Mouse (Mus musculus): ENCODE measurements around the gene Zdhhc14. TPM values are rescaled to one million over a fixed set of nuclear protein-coding genes. Genes with fewer than 3 reads are reported as not detected.
"Not testable (repeated sequence)": the region's sequence is repeated elsewhere in the genome, so short reads cannot be mapped to it uniquely, and the experiment has no call there.

Zdhhc14 gene
- total RNA-seq, 2 experiments from 2014 or later = 3.6 to 5.6 TPM

DNA sequence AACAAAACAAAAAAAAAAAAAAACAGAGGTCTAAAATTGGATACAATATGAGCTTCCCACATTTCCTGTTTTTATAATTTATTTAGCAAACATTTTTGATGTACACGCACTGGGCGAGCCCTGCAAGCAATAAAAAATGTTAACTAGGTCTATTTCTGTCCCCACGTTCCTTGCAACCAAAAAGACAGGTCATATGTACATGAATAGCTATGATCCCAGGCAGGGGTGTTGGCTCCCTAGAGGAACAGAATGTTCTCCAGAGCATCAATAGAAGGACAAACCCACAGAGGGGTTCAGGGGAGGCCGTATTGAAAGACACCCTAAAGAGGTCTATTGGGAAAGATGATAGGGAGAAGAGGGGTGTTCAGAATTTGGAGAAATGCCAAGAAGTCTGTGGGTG, 106.6 kb downstream of the Zdhhc14 start:
- no peak for DNase-seq (ENCODE audit: low spot score in 2 of 2)

DNA sequence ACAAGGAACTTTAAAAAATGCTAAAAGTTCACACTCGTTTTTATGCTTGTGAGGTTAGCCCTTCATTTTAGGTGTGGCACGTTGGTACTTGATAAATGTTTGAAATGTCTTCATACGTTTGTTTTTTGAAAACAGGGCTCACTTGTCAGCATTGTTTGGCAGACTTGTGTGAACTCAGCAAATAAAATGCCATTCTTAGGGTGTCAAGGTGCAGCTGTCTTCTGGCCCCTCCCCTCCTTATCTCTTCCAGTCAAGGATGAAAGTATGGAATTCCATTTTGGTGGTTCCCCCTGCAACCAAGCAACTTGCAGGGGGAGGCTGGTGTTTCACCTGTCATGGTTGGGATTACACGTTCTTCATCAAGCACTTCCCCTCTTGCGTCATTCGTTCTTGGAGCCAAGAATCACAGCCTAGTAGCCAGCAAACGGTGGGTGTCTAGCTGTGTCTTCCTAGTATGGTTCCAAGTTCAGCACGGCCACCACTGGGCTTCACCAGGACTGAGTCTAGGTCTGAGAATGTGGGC, 108.2 kb downstream of the Zdhhc14 start:
- no peak for DNase-seq (ENCODE audit: low spot score in 2 of 2)

DNA sequence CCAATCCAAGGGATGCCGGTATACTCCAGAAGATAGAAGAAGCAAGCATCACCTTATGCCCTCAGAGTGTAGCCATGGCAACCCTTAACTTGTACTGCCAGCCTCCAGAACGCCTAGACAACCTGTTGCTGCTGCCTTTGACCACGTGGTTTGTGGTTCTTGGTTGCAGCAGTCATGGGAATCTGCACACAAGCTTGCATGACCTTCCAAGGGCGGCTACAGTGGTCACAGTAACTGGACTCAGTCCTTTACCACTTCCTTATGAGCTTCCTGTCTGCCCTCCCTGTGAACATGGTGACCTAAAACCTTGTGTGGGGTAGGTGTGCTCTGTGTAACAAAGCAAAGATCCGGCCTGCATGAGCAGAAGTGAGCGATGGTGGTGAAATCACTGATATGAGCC, 109.6 kb downstream of the Zdhhc14 start:
- DNase-seq (ENCODE audit: low spot score in 2 of 2) = no peak

DNA sequence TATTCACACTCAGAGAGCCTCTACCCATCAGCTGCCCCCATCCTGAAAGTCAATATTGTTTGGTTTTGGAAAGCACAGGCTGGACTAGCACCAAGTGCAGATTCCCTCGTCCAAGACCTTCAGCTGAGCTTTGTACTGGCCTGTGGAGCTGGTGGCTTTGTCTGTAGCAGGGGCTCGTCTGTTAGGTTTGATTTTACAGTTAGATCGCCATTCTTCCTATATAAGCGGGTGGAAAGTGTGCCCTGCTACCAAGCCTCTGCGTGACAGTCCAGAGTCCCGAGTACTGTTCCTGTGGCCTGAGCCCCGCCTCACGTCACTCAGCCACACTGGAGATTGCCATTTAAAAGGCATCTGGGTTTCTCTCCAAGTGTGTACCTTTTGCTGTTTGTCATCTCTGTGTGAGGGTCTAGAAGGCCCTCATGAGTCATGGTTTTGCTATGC, 113.8 kb downstream of the Zdhhc14 start:
- DNase-seq (ENCODE audit: low spot score in 2 of 2) = no peak

DNA sequence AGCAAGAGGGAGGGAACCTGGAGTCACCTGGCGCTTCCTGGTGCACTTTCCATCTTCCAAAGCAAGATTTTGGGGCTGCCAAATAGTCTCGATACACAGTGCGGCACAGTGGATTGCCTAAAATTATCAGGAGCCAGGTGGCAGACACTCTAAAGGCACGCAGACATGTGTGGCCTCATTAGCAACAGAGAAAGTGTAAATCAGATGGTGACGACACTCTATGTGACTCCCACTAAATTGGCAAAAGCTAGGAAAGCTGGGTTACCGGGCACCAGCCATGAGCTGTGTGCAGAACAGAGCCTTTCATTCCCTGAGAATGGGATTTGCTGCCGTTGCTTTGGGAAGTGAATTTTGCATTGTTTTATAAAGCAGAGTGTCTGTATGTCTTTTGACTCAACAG, 115.0 kb downstream of the Zdhhc14 start:
- DNase-seq (ENCODE audit: low spot score in 2 of 2) = no peak

DNA sequence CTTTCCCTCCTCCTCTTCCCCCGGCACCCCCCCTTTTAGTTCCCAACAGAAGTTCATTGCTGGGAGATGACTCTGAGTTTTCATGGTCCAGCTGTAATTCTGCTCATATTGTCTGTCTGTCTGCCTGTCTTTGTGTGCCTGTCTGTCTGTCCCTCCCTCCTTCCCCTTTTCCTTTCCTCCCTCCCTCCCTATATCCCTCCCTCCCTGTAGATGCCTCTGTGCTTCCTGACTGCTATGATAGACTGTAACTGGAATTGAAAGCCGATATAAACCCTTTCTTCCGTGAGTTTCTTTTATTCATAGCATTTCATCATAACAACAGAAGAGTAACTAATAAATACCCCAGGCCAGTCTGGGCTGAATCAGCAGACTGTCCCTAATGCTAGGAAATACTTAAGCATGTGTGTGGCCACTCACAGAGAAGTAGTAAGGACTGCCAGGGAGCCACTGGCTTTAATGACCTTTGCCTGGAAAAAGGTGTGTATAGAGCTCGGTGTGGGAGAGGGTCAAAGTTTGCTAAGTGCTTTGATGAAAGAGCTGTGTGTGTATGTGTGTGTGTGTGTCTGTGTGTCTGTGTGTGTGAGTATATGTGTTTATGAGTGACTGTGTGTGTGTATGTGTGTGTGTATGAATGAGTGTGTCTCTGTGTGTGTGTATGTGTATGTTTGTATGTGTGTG, 117.7 kb downstream of the Zdhhc14 start:
- no peak for DNase-seq (ENCODE audit: low spot score in 2 of 2)

DNA sequence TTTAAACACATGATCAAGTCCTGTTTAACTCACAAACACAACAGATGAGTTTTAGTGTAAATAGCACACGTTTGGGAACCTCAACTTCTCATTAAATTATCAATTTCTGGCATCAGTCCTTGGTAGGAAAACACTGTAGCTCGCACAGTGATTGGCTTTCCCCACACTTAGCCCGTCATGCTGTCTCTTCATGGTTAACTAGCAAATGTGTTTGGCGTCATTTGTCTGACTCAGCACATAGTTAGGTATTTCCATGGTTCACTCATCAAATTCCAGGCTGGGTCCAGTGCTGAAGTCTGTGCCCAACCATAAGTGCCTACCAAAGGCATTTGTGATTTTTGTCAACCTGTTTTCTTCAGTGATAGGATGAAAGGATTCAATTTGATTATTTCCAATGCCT, 119.9 kb downstream of the Zdhhc14 start:
- no peak for DNase-seq (ENCODE audit: low spot score in 2 of 2)

DNA sequence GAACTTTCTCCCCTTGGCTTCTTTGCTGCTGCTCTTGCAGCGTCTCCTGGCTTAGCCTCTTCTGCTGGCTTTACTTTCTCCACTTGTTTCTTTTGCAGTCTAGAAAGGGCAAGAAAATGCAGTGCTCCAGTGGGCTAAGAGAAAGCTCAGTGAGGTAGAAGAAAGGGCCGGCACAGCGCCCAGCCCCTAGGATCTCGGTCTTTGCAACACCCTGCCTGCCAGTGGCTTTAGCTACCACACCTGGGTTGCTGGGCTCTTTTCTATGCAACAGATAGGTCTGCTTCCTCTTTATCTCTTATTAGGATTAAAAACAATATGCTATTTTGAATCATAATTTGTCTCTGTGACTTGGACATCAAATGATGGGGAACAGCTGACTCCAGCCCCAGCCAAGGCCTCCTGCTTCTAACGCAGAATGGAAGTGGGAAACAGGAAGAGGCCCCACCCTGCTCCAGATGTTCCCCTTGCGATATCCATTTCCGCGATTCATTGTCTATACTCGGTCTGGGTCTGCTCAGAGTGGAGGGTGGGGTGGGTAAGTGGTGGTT, 122.5 kb downstream of the Zdhhc14 start:
- DNase-seq (ENCODE audit: low spot score in 2 of 2) = no peak

DNA sequence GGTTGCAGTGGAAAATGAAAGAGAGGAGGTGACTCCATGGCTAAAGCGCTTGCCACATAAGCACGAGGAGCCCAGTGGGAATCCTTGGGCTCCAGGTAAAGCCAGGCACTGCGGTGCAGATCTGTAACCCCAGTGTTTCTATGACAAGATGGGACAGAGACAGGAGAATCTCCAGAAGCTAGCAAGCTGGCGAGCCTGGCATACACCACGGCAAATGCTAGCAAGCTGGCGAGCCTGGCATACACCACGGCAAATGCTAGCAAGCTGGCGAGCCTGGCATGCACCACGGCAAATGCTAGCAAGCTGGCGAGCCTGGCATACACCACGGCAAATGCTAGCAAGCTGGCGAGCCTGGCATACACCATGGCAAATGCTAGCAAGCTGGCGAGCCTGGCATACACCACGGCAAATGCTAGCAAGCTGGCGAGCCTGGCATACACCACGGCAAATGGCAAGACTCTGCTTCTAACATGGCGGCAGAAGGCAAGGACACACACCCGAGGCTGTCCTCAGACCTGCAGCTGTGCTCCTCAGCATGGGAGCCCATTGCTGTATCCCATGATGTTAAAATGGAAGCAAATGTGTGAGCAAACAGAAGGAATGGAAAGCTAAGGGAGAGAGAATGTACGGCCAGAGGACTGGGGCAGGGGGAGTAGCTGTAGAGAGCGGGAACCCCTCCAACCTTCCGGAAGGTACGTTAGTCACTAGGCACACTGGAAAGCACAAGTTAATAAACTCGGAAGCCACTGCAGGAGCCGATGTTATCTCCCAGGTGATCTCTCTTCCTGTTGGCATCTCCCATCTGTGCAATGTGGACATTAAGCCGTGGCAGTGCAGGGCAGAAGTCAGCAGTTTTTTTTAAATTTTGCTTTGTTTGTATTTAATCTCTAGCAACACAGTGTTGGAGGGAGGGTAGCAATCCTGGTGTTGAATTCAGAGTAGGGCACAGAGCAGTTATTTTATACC, 129.6 kb downstream of the Zdhhc14 start:
- no peak for DNase-seq (ENCODE audit: low spot score in 2 of 2)

DNA sequence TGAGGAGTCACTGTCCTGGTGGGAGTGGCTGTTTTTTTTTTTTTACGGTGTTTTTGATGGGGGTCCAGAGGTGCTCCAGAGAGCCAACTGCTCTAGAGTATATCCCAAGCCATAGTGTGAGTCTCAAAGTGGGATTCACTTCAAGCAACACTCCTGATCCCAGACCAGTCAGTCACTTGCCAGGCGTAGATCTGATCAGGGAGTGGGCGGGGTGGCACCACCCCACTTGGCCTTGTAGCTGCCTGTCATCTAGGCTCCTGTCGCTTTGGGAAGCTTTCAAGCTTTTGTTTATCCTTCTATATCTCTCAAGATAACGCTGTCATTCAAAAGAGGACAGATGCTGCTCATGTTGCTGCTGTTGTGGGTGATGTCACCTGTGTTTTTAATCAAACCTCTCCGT, 130.4 kb downstream of the Zdhhc14 start:
- no peak for DNase-seq (ENCODE audit: low spot score in 2 of 2)

DNA sequence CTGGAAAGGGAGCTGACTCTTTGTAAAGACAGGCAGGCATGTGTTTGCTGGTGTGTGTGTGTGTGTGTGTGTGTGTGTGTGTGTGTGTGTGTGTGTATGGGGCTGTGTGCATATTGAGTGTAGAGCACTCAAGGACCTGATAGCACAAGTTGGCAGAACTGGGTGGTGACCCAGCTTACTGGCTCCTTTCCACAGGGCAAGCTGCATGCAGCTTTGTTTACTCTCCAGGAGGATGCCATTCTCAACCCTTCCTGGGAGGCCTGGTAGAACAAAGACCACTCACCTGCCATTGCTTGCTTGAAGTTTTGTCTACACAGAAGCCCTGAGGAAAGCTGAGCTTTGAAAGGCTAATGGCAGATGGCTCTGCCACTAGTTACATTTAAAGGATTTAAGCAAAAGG, 130.8 kb downstream of the Zdhhc14 start:
- DNase-seq (ENCODE audit: low spot score in 2 of 2) = no peak

DNA sequence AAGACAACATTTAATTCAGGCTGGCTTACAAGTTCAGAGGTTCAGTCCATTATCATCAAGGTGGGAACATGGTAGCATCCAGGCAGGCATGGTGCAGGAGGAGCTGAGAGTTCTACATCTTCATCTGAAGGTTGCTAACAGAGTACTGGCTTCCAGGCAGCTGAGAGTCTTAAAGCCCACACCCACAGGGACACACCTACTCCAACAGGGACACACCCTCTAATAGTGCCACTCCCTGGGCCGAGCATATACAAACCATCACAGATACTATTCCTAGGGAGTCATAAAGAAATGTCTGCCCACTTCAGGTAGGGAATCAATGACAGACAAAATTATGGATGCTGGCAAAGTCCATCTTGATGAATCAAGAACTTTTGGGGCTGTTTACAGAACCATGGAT, 132.5 kb downstream of the Zdhhc14 start:
- DNase-seq (ENCODE audit: low spot score in 2 of 2) = not testable (repeated sequence)

DNA sequence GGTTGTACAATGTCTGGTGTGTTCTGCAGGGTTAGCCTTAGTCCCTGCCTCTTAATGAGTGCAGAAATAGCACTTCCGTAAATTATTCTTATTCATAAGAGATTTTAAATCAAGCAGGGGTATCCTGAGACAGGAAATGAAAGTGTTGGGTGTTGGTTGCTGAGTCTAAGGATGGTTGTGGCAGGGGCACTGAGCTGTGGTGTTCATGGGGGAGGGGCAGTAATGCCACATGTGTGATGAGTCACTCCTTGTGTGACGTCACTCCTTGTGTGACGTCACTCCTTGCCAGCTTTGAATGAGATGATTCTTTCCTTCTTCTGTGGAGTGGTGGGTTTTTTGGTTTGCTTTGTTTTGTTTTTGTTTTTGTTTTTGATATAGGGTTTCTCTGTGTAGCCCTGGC, 134.0 kb downstream of the Zdhhc14 start:
- no peak for DNase-seq (ENCODE audit: low spot score in 2 of 2)

DNA sequence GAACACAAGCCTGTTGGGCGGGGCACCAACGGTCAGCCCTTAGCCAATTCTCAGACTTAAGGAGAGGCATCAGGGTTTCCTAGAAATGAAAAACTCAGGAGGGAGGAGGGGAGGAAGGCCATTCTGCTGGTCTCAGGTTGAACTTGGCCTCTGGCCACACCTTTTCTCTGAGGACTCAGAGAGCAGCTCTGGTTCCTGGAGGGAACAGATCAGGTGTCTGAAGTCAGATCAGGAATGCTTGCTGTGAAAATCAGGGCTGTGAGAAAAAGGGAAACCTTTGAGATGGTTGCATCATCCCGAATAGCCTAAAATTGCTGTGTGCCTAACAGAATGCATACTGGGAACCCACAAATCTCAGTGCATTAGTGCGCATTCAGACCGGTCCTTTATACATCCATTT, 135.3 kb downstream of the Zdhhc14 start:
- DNase-seq (ENCODE audit: low spot score in 2 of 2) = no peak

DNA sequence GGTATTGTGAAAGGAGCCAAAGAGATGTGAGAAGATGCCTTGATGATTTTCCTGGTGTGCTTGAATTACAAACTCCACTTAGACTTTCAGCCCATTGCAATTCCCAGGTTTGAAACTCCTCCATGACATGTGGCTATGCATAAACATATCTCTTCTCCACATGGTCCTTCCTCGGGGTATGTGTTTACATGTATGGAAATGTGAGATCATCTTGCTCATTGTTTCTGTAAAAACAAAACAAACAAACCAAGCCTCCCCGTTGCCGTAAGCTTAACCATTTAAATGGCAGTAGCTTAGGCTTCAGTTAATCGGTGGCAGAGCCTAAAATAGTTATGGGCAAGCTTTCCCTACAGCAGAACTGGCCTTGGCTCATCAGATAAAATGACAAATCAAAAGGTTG, 137.3 kb downstream of the Zdhhc14 start:
- no peak for DNase-seq (ENCODE audit: low spot score in 2 of 2)

DNA sequence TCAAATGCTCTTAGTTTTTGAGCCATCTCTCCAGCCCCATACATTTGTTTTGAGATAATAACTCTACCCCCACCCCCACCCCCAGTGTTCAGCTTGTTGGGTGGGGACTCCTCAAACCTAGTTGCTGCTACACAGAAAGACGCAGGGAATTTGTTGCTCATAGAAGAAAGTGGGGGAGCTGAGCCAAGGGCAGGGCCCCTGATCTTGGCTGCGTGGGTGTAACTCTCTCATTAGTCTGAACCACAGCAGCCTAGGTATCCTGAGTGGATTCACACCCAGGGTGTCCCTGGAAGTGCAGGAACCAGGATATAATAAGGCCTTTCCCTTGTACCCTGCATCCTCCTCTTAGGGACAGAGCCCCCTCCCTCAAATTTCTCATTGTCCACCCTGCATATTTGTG, 142.9 kb downstream of the Zdhhc14 start:
- no peak for DNase-seq (ENCODE audit: low spot score in 2 of 2)

DNA sequence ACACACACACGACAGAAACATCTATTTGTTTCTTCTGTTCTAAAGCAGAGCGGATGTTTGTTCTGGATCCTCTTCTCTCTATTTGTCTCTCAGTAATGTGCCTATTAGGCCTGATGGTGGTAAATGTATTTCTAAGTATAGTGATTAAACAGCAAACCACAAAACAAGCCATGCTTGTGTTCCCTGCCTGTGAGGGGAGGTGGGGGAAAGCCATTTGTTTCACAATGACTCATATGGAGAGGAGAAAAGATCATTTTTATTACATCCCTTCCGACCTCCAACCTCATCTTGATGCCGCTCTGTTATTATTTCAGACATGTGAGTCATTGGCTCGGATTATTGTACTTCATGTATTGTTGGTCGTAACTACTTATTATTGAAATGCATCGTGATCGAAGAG, 149.1 kb downstream of the Zdhhc14 start:
- no peak for DNase-seq (ENCODE audit: low spot score in 2 of 2)

DNA sequence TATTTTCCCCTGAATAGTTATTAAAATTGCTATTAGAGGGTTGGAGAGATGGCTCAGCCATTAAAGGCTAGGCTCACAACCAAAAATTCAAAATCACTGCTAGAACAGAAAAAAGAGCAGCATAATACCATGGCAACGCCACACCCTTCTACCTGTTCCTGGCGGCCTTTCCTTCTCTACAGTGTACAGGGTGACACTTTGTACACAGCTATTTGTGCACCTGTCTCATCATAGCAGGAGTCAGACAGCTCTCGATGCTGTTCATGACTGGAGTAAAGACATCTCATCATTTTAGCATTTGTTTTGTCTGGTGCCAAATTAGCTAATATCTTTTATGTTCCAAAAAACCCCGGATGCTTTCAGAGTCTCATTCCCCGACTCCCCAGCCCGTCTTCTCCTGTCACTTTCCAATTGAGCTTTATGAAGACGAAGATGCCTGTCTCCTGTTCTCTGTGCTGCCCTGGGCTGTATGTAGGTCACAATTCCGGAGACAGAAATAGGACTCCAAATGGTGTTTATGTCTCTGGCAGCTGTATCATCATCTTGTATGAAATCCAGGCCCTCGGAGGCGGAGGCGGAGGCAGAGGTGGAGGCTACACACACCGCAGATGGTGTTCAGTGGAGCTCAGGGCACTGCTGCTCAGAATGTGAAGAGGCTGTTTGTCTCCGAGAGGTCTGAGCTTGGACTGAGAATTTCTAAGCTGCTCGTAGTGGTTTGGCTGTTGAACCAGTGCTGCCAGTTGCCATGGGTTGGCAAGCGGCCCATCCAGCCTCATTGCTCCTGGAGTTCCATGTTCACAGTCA, 150.8 kb downstream of the Zdhhc14 start:
- no peak for DNase-seq (ENCODE audit: low spot score in 2 of 2)

DNA sequence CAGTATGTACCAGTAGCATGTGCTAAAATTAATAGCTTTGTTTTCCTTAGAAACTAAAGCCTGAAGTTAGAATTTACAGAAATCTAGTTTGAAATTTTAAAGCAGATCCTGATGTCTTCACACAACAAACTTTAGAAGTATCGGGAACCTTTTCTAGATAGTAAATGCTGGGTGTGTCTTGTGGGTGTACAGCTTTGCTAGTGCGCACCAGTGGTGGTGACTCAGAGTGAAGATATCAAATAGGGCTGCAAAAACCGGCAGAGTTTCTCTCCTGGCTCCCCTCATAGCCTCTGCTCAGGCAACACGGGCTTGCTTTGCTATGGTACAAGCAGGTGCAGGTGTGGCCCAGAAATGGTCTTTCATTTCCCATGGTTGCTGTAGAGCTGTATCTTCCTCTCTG, 157.8 kb downstream of the Zdhhc14 start:
- no peak for DNase-seq (ENCODE audit: low spot score in 2 of 2)

DNA sequence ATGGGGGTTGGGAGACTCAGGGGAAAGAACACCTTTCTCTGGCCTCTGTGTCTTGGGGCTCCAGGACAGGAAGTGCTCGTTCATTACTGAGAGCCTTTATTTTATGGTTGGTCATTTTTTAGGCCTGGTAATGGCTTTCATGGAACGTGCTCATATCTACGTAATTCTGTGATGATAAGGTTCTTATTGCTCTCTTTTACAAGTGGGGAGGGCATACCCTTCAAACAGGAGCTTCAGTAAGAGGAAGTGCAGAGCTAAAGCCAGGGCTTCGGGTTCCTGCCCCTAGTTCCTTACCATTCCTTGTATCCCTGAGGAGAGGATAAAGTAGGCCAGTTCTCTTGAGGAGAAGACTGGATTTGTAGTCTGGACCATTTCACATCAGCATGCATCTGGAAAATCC, 158.3 kb downstream of the Zdhhc14 start:
- DNase-seq (ENCODE audit: low spot score in 2 of 2) = no peak

DNA sequence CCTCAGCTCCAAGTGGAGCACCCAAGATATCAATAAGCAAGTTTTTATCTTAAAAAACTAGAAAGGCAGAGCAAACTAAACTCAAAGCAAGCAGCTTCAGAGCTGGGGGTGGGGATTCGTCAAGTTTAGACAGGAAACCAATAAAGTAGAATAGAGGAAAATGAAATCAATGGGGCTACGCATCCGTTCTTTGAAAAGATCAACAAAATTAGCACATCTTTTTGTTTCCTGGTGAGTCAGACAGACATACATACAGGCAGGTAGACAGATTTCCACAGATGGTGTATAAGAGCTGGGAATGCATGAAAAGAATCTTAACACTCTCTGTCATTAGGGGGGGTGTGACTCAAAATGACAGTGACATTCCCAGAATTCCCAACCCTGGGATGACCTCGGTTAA, 159.2 kb downstream of the Zdhhc14 start:
- no peak for DNase-seq (ENCODE audit: low spot score in 2 of 2)
